Mouse (Mus musculus) C2C12 (cell line): ENCODE measurements around the gene Heg1. TPM values are rescaled to one million over a fixed set of nuclear protein-coding genes. Genes with fewer than 3 reads are reported as not detected.

Experiments
- H3K27me3 ChIP-seq: one replicate; pipeline ENCODE4 v1.6.1; 2011; ENCODE audit not compliant: control insufficient read depth, insufficient read depth, insufficient read length
- H3K36me3 ChIP-seq: one replicate; pipeline ENCODE4 v1.6.1; 2011; ENCODE audit not compliant: control insufficient read depth, insufficient read depth
- H3K4me3 ChIP-seq: one replicate; pipeline ENCODE4 v1.5.1; 2011; ENCODE audit warnings: mild to moderate bottlenecking, control low read depth; ENCODE audit not compliant: poor library complexity, insufficient read depth, severe bottlenecking
- H3K79me2 ChIP-seq: one replicate; pipeline ENCODE4 v1.6.1; 2011; ENCODE audit not compliant: control insufficient read depth, insufficient read depth
- H3K79me3 ChIP-seq: one replicate; pipeline ENCODE4 v1.6.1; 2011; ENCODE audit warnings: low read depth, control low read depth
- H3ac ChIP-seq: one replicate; pipeline ENCODE3; 2011; ENCODE audit warnings: low read depth; ENCODE audit not compliant: control insufficient read depth, insufficient read length
- CEBPB ChIP-seq: IDR thresholded peaks from one replicate; pipeline ENCODE4 v1.6.1; 2011; ENCODE audit warnings: low read depth, mild to moderate bottlenecking, control low read depth, moderate library complexity
- CTCF ChIP-seq: IDR thresholded peaks from one replicate; pipeline ENCODE4 v1.5.1; 2011; ENCODE audit not compliant: control insufficient read depth, insufficient read depth, insufficient read length
- FOSL1 ChIP-seq: IDR thresholded peaks from one replicate; pipeline ENCODE4 v1.8.0; 2011; ENCODE audit warnings: mild to moderate bottlenecking, low read length; ENCODE audit not compliant: poor library complexity, insufficient read depth, severe bottlenecking
- MAX ChIP-seq: IDR thresholded peaks from one replicate; pipeline ENCODE4 v1.6.1; 2011; ENCODE audit warnings: mild to moderate bottlenecking, control low read depth
- MYOD1 ChIP-seq: IDR thresholded peaks from one replicate; pipeline ENCODE4 v1.6.1; 2011; ENCODE audit warnings: low read depth; ENCODE audit not compliant: control insufficient read depth, insufficient read length
- MYOG ChIP-seq: IDR thresholded peaks from one replicate; pipeline ENCODE4 v1.6.1; 2011; ENCODE audit not compliant: control insufficient read depth, insufficient read length; ENCODE audit errors: extremely low read depth
- USF1 ChIP-seq: IDR thresholded peaks from one replicate; pipeline ENCODE4 v1.6.1; 2011; ENCODE audit warnings: low read depth, mild to moderate bottlenecking, control low read depth, moderate library complexity
- polyA plus RNA-seq: library from polyadenylated mRNA; unstranded; fragments of >200 nt; fragmentation: generic; extraction: Trizol; gene quantifications from one replicate; pipeline ENCODE4 v1.2.1, GENCODE M21; 2012; ENCODE audit warnings: missing spikeins

Heg1 gene
- polyA plus RNA-seq, 1 experiment, result 4.4 TPM

DNA sequence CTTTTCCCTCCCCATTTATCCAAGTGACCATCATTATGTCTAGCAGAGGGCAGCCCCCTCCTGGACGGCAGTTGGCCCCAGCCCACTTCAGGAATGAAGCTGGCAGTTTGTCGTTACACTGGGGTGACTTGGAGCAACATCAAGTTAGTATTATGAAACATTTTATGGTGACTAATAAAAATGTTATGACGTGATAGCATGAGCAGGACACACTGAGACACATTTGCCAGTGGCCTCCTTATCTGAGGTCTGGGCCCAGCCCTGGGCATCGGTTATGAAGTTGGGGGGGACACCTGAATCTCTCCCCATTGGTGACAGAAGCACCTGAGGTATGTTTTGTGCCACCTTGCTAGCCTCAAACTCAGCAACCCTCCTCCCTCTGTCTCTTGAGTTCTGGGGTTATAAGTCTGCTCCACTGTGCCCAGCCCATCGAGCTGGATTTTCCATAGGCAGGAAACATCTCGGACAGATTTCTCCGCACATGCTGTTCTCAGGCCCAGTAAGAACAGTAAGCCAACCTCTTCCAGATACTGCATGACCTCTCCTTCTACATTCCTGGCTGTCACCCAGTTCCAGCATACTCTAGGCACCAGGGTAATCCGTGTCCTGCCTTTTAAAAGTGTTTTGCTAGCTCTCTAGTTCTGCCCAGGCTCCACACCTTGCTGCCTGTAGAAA lies 68.9 kb downstream of the Heg1 start:
- H3K27me3 ChIP-seq, result no peaks in the 10 kb centered on the region

GRCm38 (mm10) chr16:33755293-33755692 lies 71.1 kb downstream of the Heg1 start:
- Histone ChIP-seq H3K4me3 (no peak overlapping the region), H3K79me2 (no peaks in the 10 kb centered on the region), H3K79me3 (no peaks in the 10 kb centered on the region), H3K36me3 (peaks cover 22% of the 10 kb centered on the region), H3ac (no peak overlapping the region), H3K27me3 (no peaks in the 10 kb centered on the region)
- TF ChIP-seq FOSL1, result no peak
- TF ChIP-seq MYOD1, result no peak
- no peak for TF ChIP-seq CTCF
- TF ChIP-seq USF1, result no peak
- no peak for TF ChIP-seq MAX
- no peak for TF ChIP-seq MYOG
- TF ChIP-seq CEBPB, result no peak

More for the DNA sequence above, 68.9 kb downstream of the Heg1 start:
- H3K36me3 ChIP-seq, result peaks cover 22% of the 10 kb centered on the region
- TF ChIP-seq CEBPB, result no peak
- TF ChIP-seq USF1, result no peak
- no peak overlapping the region for H3K4me3 ChIP-seq
- no peak overlapping the region for H3ac ChIP-seq
- no peaks in the 10 kb centered on the region for H3K79me3 ChIP-seq
- H3K79me2 ChIP-seq, result no peaks in the 10 kb centered on the region

GRCm38 (mm10) chr16:33755961-33756360 lies 71.8 kb downstream of the Heg1 start:
- Histone ChIP-seq H3K36me3 (peaks cover 22% of the 10 kb centered on the region), H3ac (no peak overlapping the region), H3K79me3 (no peaks in the 10 kb centered on the region), H3K79me2 (no peaks in the 10 kb centered on the region), H3K27me3 (no peaks in the 10 kb centered on the region), H3K4me3 (no peak overlapping the region)
- no peak for TF ChIP-seq MYOD1
- no peak for TF ChIP-seq MYOG
- no peak for TF ChIP-seq MAX
- TF ChIP-seq USF1, result no peak
- no peak for TF ChIP-seq CEBPB
- no peak for TF ChIP-seq FOSL1
- no peak for TF ChIP-seq CTCF

- Histone ChIP-seq H3K4me3 (no peak overlapping the region), H3K79me3 (no peaks in the 10 kb centered on the region), H3K27me3 (no peaks in the 10 kb centered on the region), H3ac (no peak overlapping the region), H3K79me2 (no peaks in the 10 kb centered on the region), H3K36me3 (peaks cover 18% of the 10 kb centered on the region)
- TF ChIP-seq FOSL1, result no peak
- TF ChIP-seq CTCF, result no peak
- no peak for TF ChIP-seq CEBPB
- TF ChIP-seq MYOG, result no peak
Measured at GRCm38 (mm10) chr16:33756396-33756795, 72.2 kb downstream of the Heg1 start.

DNA sequence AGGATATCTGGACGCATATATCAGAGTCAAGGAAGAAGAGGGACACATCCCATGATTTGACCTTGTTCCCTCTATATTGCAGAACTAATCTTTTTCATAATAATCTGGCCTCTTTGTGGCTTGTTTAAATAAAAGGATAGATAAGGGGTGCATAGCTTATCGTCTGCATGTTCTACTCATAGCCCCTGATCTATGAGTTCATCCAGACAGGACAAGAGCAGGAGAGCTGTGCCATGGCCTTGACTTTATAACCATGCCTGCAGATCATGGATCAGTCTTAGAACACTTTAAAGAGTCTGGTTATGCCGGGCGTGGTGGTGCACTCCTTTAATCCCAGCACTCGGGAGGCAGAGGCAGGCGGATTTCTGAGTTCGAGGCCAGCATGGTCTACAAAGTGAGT lies 75.0 kb downstream of the Heg1 start:
- Histone ChIP-seq H3K79me2 (no peaks in the 10 kb centered on the region), H3K36me3 (peaks cover 15% of the 10 kb centered on the region), H3K4me3 (no peak overlapping the region), H3K79me3 (no peaks in the 10 kb centered on the region), H3K27me3 (no peaks in the 10 kb centered on the region), H3ac (no peak overlapping the region)
- no peak for TF ChIP-seq FOSL1
- TF ChIP-seq USF1, result no peak
- TF ChIP-seq MYOD1, result no peak
- no peak for TF ChIP-seq CTCF
- no peak for TF ChIP-seq CEBPB
- no peak for TF ChIP-seq MYOG

DNA sequence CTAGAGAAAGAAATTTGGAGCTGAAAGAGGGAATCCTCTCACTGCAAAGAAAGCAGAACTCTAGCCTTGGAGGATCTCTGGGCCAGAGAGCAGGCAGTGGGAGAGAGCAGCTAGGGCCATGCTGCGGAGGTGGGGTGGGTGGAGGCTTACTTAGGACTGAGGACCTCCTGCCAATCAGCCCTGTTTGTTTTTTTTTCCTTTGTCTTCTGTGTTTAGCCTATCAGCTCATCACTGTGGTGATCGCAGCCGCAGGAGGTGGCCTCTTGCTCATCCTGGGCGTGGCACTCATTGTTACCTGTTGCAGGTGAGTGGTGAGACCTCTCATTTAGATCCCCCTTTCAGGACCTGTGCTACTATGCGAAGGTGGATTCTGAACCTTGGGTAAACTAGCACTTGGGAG lies 76.4 kb downstream of the Heg1 start:
- Histone ChIP-seq H3K4me3 (no peak overlapping the region), H3ac (no peak overlapping the region), H3K36me3 (peaks cover 10% of the 10 kb centered on the region), H3K79me3 (no peaks in the 10 kb centered on the region), H3K79me2 (no peaks in the 10 kb centered on the region), H3K27me3 (no peaks in the 10 kb centered on the region)
- TF ChIP-seq FOSL1 (no peak), MYOD1 (no peak), USF1 (no peak), MAX (no peak), MYOG (no peak), CEBPB (no peak), CTCF (no peak)
